Mouse (Mus musculus): ENCODE results near the gene Rd3.

DNA sequence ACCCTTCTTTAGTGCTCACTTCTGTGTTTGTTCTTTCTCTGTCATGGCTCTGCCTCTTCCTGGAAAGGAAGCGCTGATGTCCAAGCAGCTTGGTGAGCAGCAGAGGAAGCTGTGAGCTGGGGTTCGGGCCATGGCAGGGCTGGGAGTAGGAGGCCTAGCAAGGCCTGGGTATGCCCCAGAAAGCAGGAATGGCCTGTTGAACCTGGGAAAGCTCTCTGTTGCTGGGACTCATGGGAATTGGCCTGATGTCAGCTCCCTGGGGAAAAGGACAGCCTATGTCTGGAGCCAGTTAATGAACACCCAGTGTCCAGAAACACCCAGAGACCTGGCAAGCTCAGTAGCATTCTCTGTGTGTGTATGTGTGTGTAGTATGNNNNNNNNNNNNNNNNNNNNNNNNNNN, 20.3 kb upstream of the Rd3 start:
- TF ChIP-seq CHD2 (IDR thresholded peaks at IDR 0.05; ENCODE audit: low read depth, low read length) (no peak), ZNF384 (IDR thresholded peaks at IDR 0.05; ENCODE audit: low read depth, low read length) (no peak), MAFK (IDR thresholded peaks at IDR 0.05; ENCODE audit: insufficient read depth, low read depth, low read length) (no peak)
